Mouse (Mus musculus): Measurements from ENCODE around the gene Fes.

DNA sequence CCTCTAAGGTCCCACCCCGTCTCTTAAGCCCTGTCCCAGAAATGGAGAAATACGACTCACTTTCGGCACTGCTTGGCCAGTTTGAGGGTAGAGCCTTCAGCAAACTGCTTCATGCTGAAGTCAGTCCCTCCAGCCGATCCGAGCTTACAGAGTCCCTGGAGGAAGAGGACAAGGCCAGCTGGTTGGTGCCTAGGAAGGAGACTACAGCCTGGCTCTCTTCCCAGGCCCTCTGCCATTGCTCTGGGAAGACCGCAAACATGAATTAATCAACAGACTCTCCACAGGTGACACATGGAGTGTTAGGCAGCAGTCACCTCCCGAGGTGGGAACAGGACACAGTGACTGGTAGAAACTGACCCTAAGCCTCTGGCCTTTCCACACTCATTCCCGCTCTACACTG is 57.5 kb downstream of the Fes start:
- no peak for TF ChIP-seq EP300 (IDR thresholded peaks at IDR 0.05)
- no peak for TF ChIP-seq CTCF (IDR thresholded peaks at IDR 0.05)
